9 mouse cellular contexts compared by ENCODE assay signal in genomic region chr10:7883524-7883923, GRCm38 (mm10). TPM values are rescaled to one million over a fixed set of nuclear protein-coding genes. Genes with fewer than 3 reads are reported as not detected.
A peak's percentile ranks its signal among the peaks of the same experiment; 100 is the strongest.
DNase-seq lines count a peak whose midpoint lies in the region; ATAC-seq and TF ChIP-seq lines count a peak whose summit lies in the region.
"Had no signal": no experiment of that assay in that cellular context is flagged by ENCODE, and none has a peak within 500 bp of the region (broad histone marks: within the 10 kb centered on the region; RNA-seq: fewer than 3 reads in every experiment).

No protein-coding gene starts in this region.

- no peaks in the 10 kb centered on the region for H3K27me3 ChIP-seq in ES-Bruce4 (ENCODE audit: control insufficient read depth, insufficient read depth, low read length, poor library complexity, severe bottlenecking)
- H3K27me3 ChIP-seq in heart, postnatal 0 days (ENCODE audit: control insufficient read depth, insufficient read depth, low read length), result no peaks in the 10 kb centered on the region
- H3K27me3 ChIP-seq in liver, embryonic 16.5 days (ENCODE audit: control insufficient read depth, insufficient read depth, low read depth, low read length), result no peaks in the 10 kb centered on the region
- no peaks in the 10 kb centered on the region for H3K27me3 ChIP-seq in neural tube, embryonic 14.5 days (ENCODE audit: control insufficient read depth, insufficient read depth, low read length)
- H3K27me3 ChIP-seq: heart, embryonic 13.5 days had no signal

- H3K4me2 ChIP-seq in heart, postnatal 0 days (ENCODE audit: low read depth, low read length), result no peak overlapping the region
- H3K4me2 ChIP-seq in liver, embryonic 16.5 days (ENCODE audit: low read depth, low read length), result no peak overlapping the region
- H3K4me2 ChIP-seq in neural tube, embryonic 14.5 days (ENCODE audit: low read depth, low read length), result no peak overlapping the region
- H3K4me2 ChIP-seq: heart, embryonic 13.5 days had no signal

- DNase-seq in heart, postnatal 0 days (ENCODE audit: low spot score), result peak; percentile 70
- peak; percentile 76 to 87 for DNase-seq in kidney, postnatal 25 days
- DNase-seq in testis, postnatal 10 days (ENCODE audit: low spot score), result peak; percentile 84

- H3K9ac ChIP-seq in ES-Bruce4 (ENCODE audit: low read depth, poor library complexity, severe bottlenecking), result no peak overlapping the region
- H3K9ac ChIP-seq in heart, postnatal 0 days (replicated peaks; ENCODE audit: low read depth, low read length), result no peak overlapping the region
- H3K9ac ChIP-seq in liver, embryonic 16.5 days (ENCODE audit: low read depth, low read length), result no peak overlapping the region
- H3K9ac ChIP-seq in neural tube, embryonic 14.5 days (replicated peaks; ENCODE audit: low read depth, low read length), result no peak overlapping the region
- H3K9ac ChIP-seq: heart, embryonic 13.5 days had no signal

- H3K4me1 ChIP-seq in ES-Bruce4 (ENCODE audit: control insufficient read depth, insufficient read depth, low read length), result no peaks in the 10 kb centered on the region
- peaks cover 9% of the 10 kb centered on the region for H3K4me1 ChIP-seq in bone marrow macrophage, adult 2 months (ENCODE audit: control insufficient read depth, insufficient read depth, low read length)
- H3K4me1 ChIP-seq in heart, postnatal 0 days (ENCODE audit: control insufficient read depth, insufficient read depth), result no peaks in the 10 kb centered on the region
- H3K4me1 ChIP-seq in liver, embryonic 16.5 days (ENCODE audit: control insufficient read depth, low read depth, low read length), result no peaks in the 10 kb centered on the region
- H3K4me1 ChIP-seq in neural tube, embryonic 14.5 days (ENCODE audit: control insufficient read depth, insufficient read depth, low read length), result no peaks in the 10 kb centered on the region
- H3K4me1 ChIP-seq: heart, embryonic 13.5 days had no signal

- no peak for TF ChIP-seq POLR2A in ES-Bruce4 (IDR thresholded peaks at IDR 0.05; ENCODE audit: insufficient read depth, low read length)
- no peak for TF ChIP-seq POLR2A in bone marrow macrophage, adult 2 months (IDR thresholded peaks at IDR 0.05; ENCODE audit: borderline replicate concordance, low read depth, low read length)

- no peak overlapping the region for H3K27ac ChIP-seq in ES-Bruce4 (ENCODE audit: insufficient read depth, low read length)
- no peak overlapping the region for H3K27ac ChIP-seq in bone marrow macrophage, adult 2 months (ENCODE audit: insufficient read depth, low read depth, low read length)
- no peak overlapping the region for H3K27ac ChIP-seq in heart, postnatal 0 days (ENCODE audit: low read depth)
- no peak overlapping the region for H3K27ac ChIP-seq in liver, embryonic 16.5 days (ENCODE audit: low read length)
- H3K27ac ChIP-seq in neural tube, embryonic 14.5 days (ENCODE audit: low read depth, low read length), result no peak overlapping the region
- H3K27ac ChIP-seq: heart, embryonic 13.5 days had no signal

- peak; percentile 63; the same call in 1 of the 2 replicates for ATAC-seq in erythroid progenitor cell, adult 5-6 weeks (replicated peaks; ENCODE audit: low FRiP score, poor library complexity, severe bottlenecking)
- peak; percentile 68 for ATAC-seq in heart, postnatal 0 days (ENCODE audit: insufficient read depth, low read depth)
- ATAC-seq in liver, embryonic 16.5 days (ENCODE audit: low read depth), result 0 out of 2 replicates have a peak, but pooled peaks have one; percentile 35
- peak; percentile 91; the same call in 1 of the 2 replicates for ATAC-seq in neural tube, embryonic 14.5 days (ENCODE audit: low read depth)

- no peak overlapping the region for H3K4me3 ChIP-seq in ES-Bruce4 (ENCODE audit: low read depth, low read length)
- H3K4me3 ChIP-seq in bone marrow macrophage, adult 2 months (ENCODE audit: insufficient read depth, low read length), result no peak overlapping the region
- H3K4me3 ChIP-seq in heart, postnatal 0 days (ENCODE audit: low read depth, low read length), result no peak overlapping the region
- no peak overlapping the region for H3K4me3 ChIP-seq in liver, embryonic 16.5 days (ENCODE audit: low read depth, low read length)
- no peak overlapping the region for H3K4me3 ChIP-seq in neural tube, embryonic 14.5 days (ENCODE audit: low read depth, low read length)
- H3K4me3 ChIP-seq: heart, embryonic 13.5 days had no signal

- WGBS in heart, postnatal 0 days, result 4% methylated on average over 5 of the region's 5 CpGs
- 7% methylated on average over 5 of the region's 5 CpGs for WGBS in liver, embryonic 16.5 days (ENCODE audit: insufficient replicate concordance)
- 6% methylated on average over 5 of the region's 5 CpGs for WGBS in neural tube, embryonic 14.5 days

- no peaks in the 10 kb centered on the region for H3K36me3 ChIP-seq in ES-Bruce4 (ENCODE audit: control insufficient read depth, insufficient read depth, low read length, poor library complexity, severe bottlenecking)
- H3K36me3 ChIP-seq in heart, postnatal 0 days (replicated peaks; ENCODE audit: control insufficient read depth, insufficient read depth, low read length), result no peaks in the 10 kb centered on the region
- no peaks in the 10 kb centered on the region for H3K36me3 ChIP-seq in liver, embryonic 16.5 days (ENCODE audit: control insufficient read depth, insufficient read depth)
- no peaks in the 10 kb centered on the region for H3K36me3 ChIP-seq in neural tube, embryonic 14.5 days (ENCODE audit: control insufficient read depth, insufficient read depth, low read length)
- H3K36me3 ChIP-seq: heart, embryonic 13.5 days had no signal

- TF ChIP-seq EP300 in ES-Bruce4 (IDR thresholded peaks at IDR 0.05; ENCODE audit: insufficient read depth, low read depth, low read length), result no peak
- no peak for TF ChIP-seq EP300 in heart, postnatal 0 days (IDR thresholded peaks at IDR 0.05; ENCODE audit: low read depth)

- TF ChIP-seq CTCF in ES-Bruce4 (IDR thresholded peaks at IDR 0.05; ENCODE audit: low read depth, low read length), result peak; percentile 99
- TF ChIP-seq CTCF in bone marrow macrophage, adult 2 months (IDR thresholded peaks at IDR 0.05; ENCODE audit: low read depth, low read length), result peak; percentile 95
- peak; percentile 100 for TF ChIP-seq CTCF in heart, postnatal 0 days (IDR thresholded peaks at IDR 0.05; ENCODE audit: low read depth)

- no peaks in the 10 kb centered on the region for H3K9me3 ChIP-seq in ES-Bruce4 (replicated peaks; ENCODE audit: control insufficient read depth, insufficient read depth, low read length, poor library complexity, severe bottlenecking)
- H3K9me3 ChIP-seq in heart, postnatal 0 days (replicated peaks; ENCODE audit: control insufficient read depth, low read length), result no peaks in the 10 kb centered on the region
- no peaks in the 10 kb centered on the region for H3K9me3 ChIP-seq in liver, embryonic 16.5 days (replicated peaks; ENCODE audit: control insufficient read depth, low read length)
- no peaks in the 10 kb centered on the region for H3K9me3 ChIP-seq in neural tube, embryonic 14.5 days (ENCODE audit: control insufficient read depth, low read length)

RNA-seq across cellular contexts. Expression of gene Zc3h12d, which starts 51.3 kb away (rescaled TPM):
- polyA plus RNA-seq in ES-Bruce4 (2011; ENCODE audit: insufficient read depth, insufficient read length, low read depth, missing spikeins), result not detected in 2 replicates
- 27.6 and 29.5 TPM in 2 replicates for polyA plus RNA-seq in bone marrow macrophage, adult 2 months (2012; ENCODE audit: insufficient read depth, insufficient read length, missing spikeins)
- 0.36 and 0.84 TPM in 2 replicates for total RNA-seq in erythroid progenitor cell, adult 5-6 weeks (2015; ENCODE audit: low replicate concordance)
- total RNA-seq in erythroid progenitor cell, adult 5-6 weeks (2017; ENCODE audit: low replicate concordance), result 0.38 and 0.90 TPM in 2 replicates
- total RNA-seq in heart, postnatal 0 days (2014; rRNA removed; ENCODE audit: low replicate concordance), result 0.04 TPM in 1 of 2 replicates, not detected in the other
- polyA plus RNA-seq in heart, postnatal 0 days (2015; fragmentation: Nextera tagmentation; extraction: Ambion mirVana), result 0.15 and 0.20 TPM in 2 replicates
- polyA plus RNA-seq in liver, embryonic 16.5 days (2015; fragmentation: Nextera tagmentation; extraction: Ambion mirVana), result 0.71 and 1.2 TPM in 2 replicates
- 0.08 and 0.17 TPM in 2 replicates for polyA plus RNA-seq in neural tube, embryonic 14.5 days (2014; fragmentation: Nextera tagmentation; extraction: Ambion mirVana)

Comparison
In these comparisons a context has a peak if more than half of its experiments do, and no peak if none do; other contexts are left out.
1. ATAC-seq: peak in every context shown above with its lines; median percentile 91 in neural tube, embryonic 14.5 days; 68 in heart, postnatal 0 days; 63 in erythroid progenitor cell, adult 5-6 weeks; 35 in liver, embryonic 16.5 days.
2. RNA of gene Zc3h12d, which starts 51.3 kb away (polyA plus RNA-seq): 27.6 to 29.5 TPM in bone marrow macrophage, adult 2 months; 0.71 to 1.2 TPM in liver, embryonic 16.5 days, 0.15 to 0.20 TPM in heart, postnatal 0 days, 0.08 to 0.17 TPM in neural tube, embryonic 14.5 days and not detected in ES-Bruce4; every median in the first group is over 10 times any median in the second.
3. Peak in every context shown above with its lines, with median percentiles within 50 percentile points of each other: CTCF ChIP-seq and DNase-seq.